Mouse (Mus musculus): ENCODE results near the gene Ly6g6e. TPM values are rescaled to one million over a fixed set of nuclear protein-coding genes. Genes with fewer than 3 reads are reported as not detected.

Ly6g6e gene
- polyA plus RNA-seq, 1 experiment from 2014 or later, result 0.81 TPM

- Histone ChIP-seq H3K4me2 (replicated peaks; ENCODE audit: low read depth, low read length) (no peak overlapping the region), H3K36me3 (ENCODE audit: control insufficient read depth, insufficient read depth, low read length) (no peaks in the 10 kb centered on the region), H3K4me3 (ENCODE audit: low read length) (no peak overlapping the region), H3K4me1 (ENCODE audit: control insufficient read depth, insufficient read depth, low read length) (no peaks in the 10 kb centered on the region), H3K27me3 (ENCODE audit: control insufficient read depth, insufficient read depth, low read length) (no peaks in the 10 kb centered on the region), H3K9me3 (ENCODE audit: control insufficient read depth, low read length) (no peaks in the 10 kb centered on the region), H3K27ac (ENCODE audit: low read depth, low read length) (no peak overlapping the region), H3K9ac (ENCODE audit: low read depth, low read length) (no peak overlapping the region)
- WGBS, result 83% methylated on average over 6 of the region's 6 CpGs
- ATAC-seq (ENCODE audit: low FRiP score, low TSS enrichment), result no peak
Observed at GRCm38 (mm10) chr17:35034896-35035295, 41.8 kb upstream of the Ly6g6e start.

- H3K4me3 ChIP-seq (ENCODE audit: low read length), result no peak overlapping the region
- H3K9ac ChIP-seq (ENCODE audit: low read depth, low read length), result no peak overlapping the region
- no peaks in the 10 kb centered on the region for H3K36me3 ChIP-seq (ENCODE audit: control insufficient read depth, insufficient read depth, low read length)
- no peaks in the 10 kb centered on the region for H3K27me3 ChIP-seq (ENCODE audit: control insufficient read depth, insufficient read depth, low read length)
- H3K4me2 ChIP-seq (replicated peaks; ENCODE audit: low read depth, low read length), result no peak overlapping the region
- 85% methylated on average over 11 of the region's 11 CpGs for WGBS
- H3K4me1 ChIP-seq (ENCODE audit: control insufficient read depth, insufficient read depth, low read length), result no peaks in the 10 kb centered on the region
- no peak overlapping the region for H3K27ac ChIP-seq (ENCODE audit: low read depth, low read length)
- H3K9me3 ChIP-seq (ENCODE audit: control insufficient read depth, low read length), result no peaks in the 10 kb centered on the region
- ATAC-seq (ENCODE audit: low FRiP score, low TSS enrichment), result no peak
Observed at GRCm38 (mm10) chr17:35039121-35039873, 37.4 kb upstream of the Ly6g6e start.

- no peak overlapping the region for H3K4me3 ChIP-seq (ENCODE audit: low read length)
- no peaks in the 10 kb centered on the region for H3K36me3 ChIP-seq (ENCODE audit: control insufficient read depth, insufficient read depth, low read length)
- whole genome bisulfite sequencing, result 78% methylated on average over 4 of the region's 4 CpGs
- H3K9me3 ChIP-seq (ENCODE audit: control insufficient read depth, low read length), result no peaks in the 10 kb centered on the region
- no peak overlapping the region for H3K4me2 ChIP-seq (replicated peaks; ENCODE audit: low read depth, low read length)
- no peak for ATAC-seq (ENCODE audit: low FRiP score, low TSS enrichment)
- H3K9ac ChIP-seq (ENCODE audit: low read depth, low read length), result no peak overlapping the region
- H3K27me3 ChIP-seq (ENCODE audit: control insufficient read depth, insufficient read depth, low read length), result no peaks in the 10 kb centered on the region
- H3K27ac ChIP-seq (ENCODE audit: low read depth, low read length), result peak overlapping the region; percentile 62; the same call in 1 of the 2 replicates
- H3K4me1 ChIP-seq (ENCODE audit: control insufficient read depth, insufficient read depth, low read length), result peaks cover 22% of the 10 kb centered on the region
Observed at GRCm38 (mm10) chr17:35043794-35044193, 32.9 kb upstream of the Ly6g6e start.

- Histone ChIP-seq H3K27me3 (ENCODE audit: control insufficient read depth, insufficient read depth, low read length) (no peaks in the 10 kb centered on the region), H3K4me3 (ENCODE audit: low read length) (peak overlapping the region; percentile 62), H3K9ac (ENCODE audit: low read depth, low read length) (no peak overlapping the region), H3K27ac (ENCODE audit: low read depth, low read length) (peak overlapping the region; percentile 88), H3K4me2 (replicated peaks; ENCODE audit: low read depth, low read length) (peak overlapping the region; percentile 98), H3K4me1 (ENCODE audit: control insufficient read depth, insufficient read depth, low read length) (peaks cover 31% of the 10 kb centered on the region), H3K36me3 (ENCODE audit: control insufficient read depth, insufficient read depth, low read length) (no peaks in the 10 kb centered on the region), H3K9me3 (ENCODE audit: control insufficient read depth, low read length) (no peaks in the 10 kb centered on the region)
- ATAC-seq (ENCODE audit: low FRiP score, low TSS enrichment), result no peak
- 81% methylated on average over 7 of the region's 7 CpGs for WGBS
Observed at GRCm38 (mm10) chr17:35044904-35045806, 31.5 kb upstream of the Ly6g6e start.

- peak overlapping the region; percentile 62 for H3K4me3 ChIP-seq (ENCODE audit: low read length)
- no peak; the same call in 1 of the 2 replicates for ATAC-seq (ENCODE audit: low FRiP score, low TSS enrichment)
- no peaks in the 10 kb centered on the region for H3K27me3 ChIP-seq (ENCODE audit: control insufficient read depth, insufficient read depth, low read length)
- no peaks in the 10 kb centered on the region for H3K36me3 ChIP-seq (ENCODE audit: control insufficient read depth, insufficient read depth, low read length)
- H3K9ac ChIP-seq (ENCODE audit: low read depth, low read length), result peak overlapping the region; percentile 89
- peak overlapping the region; percentile 88 for H3K27ac ChIP-seq (ENCODE audit: low read depth, low read length)
- 3% methylated on average over 47 of the region's 48 CpGs for WGBS
- no peaks in the 10 kb centered on the region for H3K9me3 ChIP-seq (ENCODE audit: control insufficient read depth, low read length)
- peak overlapping the region; percentile 98 for H3K4me2 ChIP-seq (replicated peaks; ENCODE audit: low read depth, low read length)
- H3K4me1 ChIP-seq (ENCODE audit: control insufficient read depth, insufficient read depth, low read length), result peaks cover 31% of the 10 kb centered on the region
Observed at GRCm38 (mm10) chr17:35045807-35046680, 30.7 kb upstream of the Ly6g6e start.

GRCm38 (mm10) chr17:35046681-35047455, 29.8 kb upstream of the Ly6g6e start, which contains the start of gene Msh5:
TSS of gene Msh5 (minus strand) at chr17:35046745.
- Histone ChIP-seq H3K36me3 (ENCODE audit: control insufficient read depth, insufficient read depth, low read length) (no peaks in the 10 kb centered on the region), H3K27ac (ENCODE audit: low read depth, low read length) (peak within 1 kb of the TSS; percentile 100), H3K4me3 (ENCODE audit: low read length) (peak within 1 kb of the TSS; percentile 62), H3K27me3 (ENCODE audit: control insufficient read depth, insufficient read depth, low read length) (no peaks in the 10 kb centered on the region), H3K9me3 (ENCODE audit: control insufficient read depth, low read length) (no peaks in the 10 kb centered on the region), H3K4me2 (replicated peaks; ENCODE audit: low read depth, low read length) (peak within 1 kb of the TSS; percentile 98), H3K4me1 (ENCODE audit: control insufficient read depth, insufficient read depth, low read length) (peaks cover 31% of the 10 kb centered on the region), H3K9ac (ENCODE audit: low read depth, low read length) (peak within 1 kb of the TSS; percentile 89)
- ATAC-seq (ENCODE audit: low FRiP score, low TSS enrichment), result peak; percentile 93
- WGBS, result 2% methylated on average over 33 of the region's 33 CpGs

- peak overlapping the region; percentile 100 for H3K27ac ChIP-seq (ENCODE audit: low read depth, low read length)
- H3K9ac ChIP-seq (ENCODE audit: low read depth, low read length), result no peak overlapping the region
- peaks cover 36% of the 10 kb centered on the region for H3K4me1 ChIP-seq (ENCODE audit: control insufficient read depth, insufficient read depth, low read length)
- no peak overlapping the region for H3K4me3 ChIP-seq (ENCODE audit: low read length)
- H3K27me3 ChIP-seq (ENCODE audit: control insufficient read depth, insufficient read depth, low read length), result no peaks in the 10 kb centered on the region
- 33% methylated on average over 1 of the region's 1 CpGs for WGBS
- ATAC-seq (ENCODE audit: low FRiP score, low TSS enrichment), result no peak
- no peaks in the 10 kb centered on the region for H3K9me3 ChIP-seq (ENCODE audit: control insufficient read depth, low read length)
- peak overlapping the region; percentile 98; the same call in 1 of the 2 replicates for H3K4me2 ChIP-seq (replicated peaks; ENCODE audit: low read depth, low read length)
- H3K36me3 ChIP-seq (ENCODE audit: control insufficient read depth, insufficient read depth, low read length), result peaks cover 5% of the 10 kb centered on the region
Observed at GRCm38 (mm10) chr17:35047688-35048087, 29.0 kb upstream of the Ly6g6e start.
